Mouse (Mus musculus): ENCODE measurements at regions not wholly inside any gene's neighbourhood (a gene's known extent, or its start where the extent isn't known, plus 50 kb on each side); places are given as distances from the start of the nearest gene placed in this dataset.

- in situ Hi-C loops (cut with MboI; ENCODE audit: low pct_unique_long_range_greater_than_20kb), result no loop called here
- no peaks in the 10 kb centered on the region for H3K27me3 ChIP-seq
- TF ChIP-seq CTCF (IDR thresholded peaks at IDR 0.05), result no peak
- CTCF ChIA-PET, result no interaction called here
- DNase-seq (ENCODE audit: low read depth, low spot score) (no peak), ATAC-seq (no peak)
- POLR2A ChIA-PET, result no interaction called here
Observed at GRCm38 (mm10) chr8:100796628-100797027, 1380.4 kb upstream of the Cdh8 start.

- CTCF ChIA-PET, result no interaction called here
- in situ Hi-C loops (cut with MboI; ENCODE audit: low pct_unique_long_range_greater_than_20kb), result no loop called here
Observed at GRCm38 (mm10) chr8:100793951-100794350, 1377.7 kb upstream of the Cdh8 start.

GRCm38 (mm10) chr8:100790592-100791141 is 1374.4 kb upstream of the Cdh8 start:
- ChIA-PET POLR2A (no interaction called here), CTCF (no interaction called here)
- DNase-seq (ENCODE audit: low read depth, low spot score), result no peak
- no peak for ATAC-seq
- in situ Hi-C loops (cut with MboI; ENCODE audit: low pct_unique_long_range_greater_than_20kb), result no loop called here
- no peaks in the 10 kb centered on the region for H3K27me3 ChIP-seq
- no peak for TF ChIP-seq CTCF (IDR thresholded peaks at IDR 0.05)

More at GRCm38 (mm10) chr8:100793951-100794350, 1377.7 kb upstream of the Cdh8 start:
- ATAC-seq (no peak), DNase-seq (ENCODE audit: low read depth, low spot score) (no peak)
- TF ChIP-seq CTCF (IDR thresholded peaks at IDR 0.05), result no peak
- POLR2A ChIA-PET, result no interaction called here
- no peaks in the 10 kb centered on the region for H3K27me3 ChIP-seq

GRCm38 (mm10) chr8:100788132-100788531 is 1371.9 kb upstream of the Cdh8 start:
- no peaks in the 10 kb centered on the region for H3K27me3 ChIP-seq
- no peak for TF ChIP-seq CTCF (IDR thresholded peaks at IDR 0.05)
- ChIA-PET CTCF (no interaction called here), POLR2A (no interaction called here)
- in situ Hi-C loops (cut with MboI; ENCODE audit: low pct_unique_long_range_greater_than_20kb), result no loop called here
- ATAC-seq (no peak), DNase-seq (ENCODE audit: low read depth, low spot score) (no peak)

GRCm38 (mm10) chr8:100772742-100773370 is 1356.6 kb upstream of the Cdh8 start:
- in situ Hi-C loops (cut with MboI; ENCODE audit: low pct_unique_long_range_greater_than_20kb), result no loop called here
- no peak for DNase-seq (ENCODE audit: low read depth, low spot score)
- H3K27me3 ChIP-seq, result no peaks in the 10 kb centered on the region
- TF ChIP-seq CTCF (IDR thresholded peaks at IDR 0.05), result peak; percentile 61
- ChIA-PET CTCF (interaction anchor here (1.0 to 1.3 kb wide), 3 partner anchors 10 to 14 kb away, joined by 3 to 7 read pairs (median 3); no protein-coding TSS in a partner anchor), POLR2A (no interaction called here)
- peak; percentile 69 for ATAC-seq

GRCm38 (mm10) chr8:100769617-100770016 is 1353.3 kb upstream of the Cdh8 start:
- ChIA-PET CTCF (no interaction called here), POLR2A (no interaction called here)
- in situ Hi-C loops (cut with MboI; ENCODE audit: low pct_unique_long_range_greater_than_20kb), result no loop called here
- no peaks in the 10 kb centered on the region for H3K27me3 ChIP-seq
- DNase-seq (ENCODE audit: low read depth, low spot score) (no peak), ATAC-seq (no peak)
- TF ChIP-seq CTCF (IDR thresholded peaks at IDR 0.05), result no peak

- CTCF ChIA-PET, result no interaction called here
- no peak for DNase-seq (ENCODE audit: low read depth, low spot score)
- no peak for ATAC-seq
- no peaks in the 10 kb centered on the region for H3K27me3 ChIP-seq
- TF ChIP-seq CTCF (IDR thresholded peaks at IDR 0.05), result peak; percentile 13
- in situ Hi-C loops (cut with MboI; ENCODE audit: low pct_unique_long_range_greater_than_20kb), result no loop called here
- POLR2A ChIA-PET, result no interaction called here
Observed at GRCm38 (mm10) chr8:100733927-100734326, 1317.7 kb upstream of the Cdh8 start.

- CTCF ChIA-PET, result no interaction called here
- ATAC-seq, result no peak
- no peaks in the 10 kb centered on the region for H3K27me3 ChIP-seq
- in situ Hi-C loops (cut with MboI; ENCODE audit: low pct_unique_long_range_greater_than_20kb), result no loop called here
- no peak for DNase-seq (ENCODE audit: low read depth, low spot score)
- TF ChIP-seq CTCF (IDR thresholded peaks at IDR 0.05), result no peak
- POLR2A ChIA-PET, result no interaction called here
Observed at GRCm38 (mm10) chr8:100702365-100702764, 1286.1 kb upstream of the Cdh8 start.

- POLR2A ChIA-PET, result no interaction called here
- no peak for ATAC-seq
Observed at GRCm38 (mm10) chr8:100695043-100695442, 1278.8 kb upstream of the Cdh8 start.

GRCm38 (mm10) chr8:100678580-100678979 is 1262.3 kb upstream of the Cdh8 start:
- TF ChIP-seq CTCF (IDR thresholded peaks at IDR 0.05), result no peak
- CTCF ChIA-PET, result no interaction called here
- DNase-seq (ENCODE audit: low read depth, low spot score) (no peak), ATAC-seq (no peak)
- H3K27me3 ChIP-seq, result no peaks in the 10 kb centered on the region
- in situ Hi-C loops (cut with MboI; ENCODE audit: low pct_unique_long_range_greater_than_20kb), result no loop called here
- POLR2A ChIA-PET, result no interaction called here

More at GRCm38 (mm10) chr8:100695043-100695442, 1278.8 kb upstream of the Cdh8 start:
- no peaks in the 10 kb centered on the region for H3K27me3 ChIP-seq
- in situ Hi-C loops (cut with MboI; ENCODE audit: low pct_unique_long_range_greater_than_20kb), result no loop called here
- CTCF ChIA-PET, result no interaction called here
- DNase-seq (ENCODE audit: low read depth, low spot score), result no peak
- TF ChIP-seq CTCF (IDR thresholded peaks at IDR 0.05), result no peak
